Mouse (Mus musculus) T-helper 17 cell (primary cell): ENCODE results near the gene Coq10a.

Source experiments
- in situ Hi-C, 2 experiments: fragments of 300-600 bp; cut with MboI, MseI; formaldehyde crosslinking; loops; 1 replicate in 1 of 2; 2 replicates in 1 of 2; pipeline ENCODE4 v1.15.1; 2025; ENCODE audit warnings: high pct_unique_total_duplicates in 2 of 2

Coq10a gene

GRCm38 (mm10) chr10:128368402-128369217 is at the start of gene Coq10a:
Gene Coq10a (minus strand): TSS chr10:128368997.
- in situ Hi-C loops, result loop anchor here in 1 of 2 experiments (10.0 kb wide), 1 partner anchor 1966 kb away; no protein-coding TSS in a partner anchor

GRCm38 (mm10) chr10:128414848-128415247 is 46.1 kb upstream of the Coq10a start:
- in situ Hi-C loops, result no loop called here

DNA sequence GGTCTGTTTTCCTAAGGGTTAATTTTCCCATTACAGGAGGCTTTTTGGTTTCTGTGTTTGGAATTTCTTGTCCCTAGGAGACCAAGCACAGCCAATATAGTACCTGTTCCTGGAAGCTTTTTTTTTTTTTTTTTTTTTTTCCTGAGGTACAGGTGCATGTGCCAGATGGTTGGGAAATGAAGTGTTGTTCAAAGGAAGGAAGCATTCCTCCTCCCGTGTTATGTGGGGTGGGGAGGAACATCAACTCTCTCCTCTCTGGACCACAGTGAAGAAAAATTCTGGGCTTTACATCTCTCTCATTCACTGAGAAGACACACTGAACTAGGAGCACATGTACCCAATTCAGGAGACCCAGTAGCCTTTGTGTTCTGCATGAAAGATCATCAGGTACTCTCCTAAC is 44.3 kb upstream of the Coq10a start:
- in situ Hi-C loops, result no loop called here

DNA sequence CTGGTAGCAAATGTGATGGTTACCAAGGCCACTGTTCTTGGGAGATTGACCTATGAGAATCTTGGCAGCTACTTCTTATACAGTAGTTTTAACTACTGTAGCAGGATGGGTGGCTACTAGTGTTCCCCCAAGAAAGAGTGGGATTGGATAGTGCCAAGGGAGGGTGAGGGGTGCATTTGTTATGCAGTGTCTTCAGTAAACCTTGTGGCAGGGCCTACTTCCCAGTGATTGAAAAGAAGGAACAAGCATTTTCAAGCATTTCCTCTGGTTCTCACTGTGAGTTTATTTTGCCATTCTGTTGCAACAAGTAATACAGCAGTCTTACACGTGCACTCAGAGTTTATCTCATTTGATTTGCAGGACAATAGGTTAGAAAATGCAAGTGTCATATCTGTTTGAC is 43.8 kb upstream of the Coq10a start:
- in situ Hi-C loops, result no loop called here

GRCm38 (mm10) chr10:128412055-128412381 is 43.2 kb upstream of the Coq10a start:
- in situ Hi-C loops, result no loop called here

DNA sequence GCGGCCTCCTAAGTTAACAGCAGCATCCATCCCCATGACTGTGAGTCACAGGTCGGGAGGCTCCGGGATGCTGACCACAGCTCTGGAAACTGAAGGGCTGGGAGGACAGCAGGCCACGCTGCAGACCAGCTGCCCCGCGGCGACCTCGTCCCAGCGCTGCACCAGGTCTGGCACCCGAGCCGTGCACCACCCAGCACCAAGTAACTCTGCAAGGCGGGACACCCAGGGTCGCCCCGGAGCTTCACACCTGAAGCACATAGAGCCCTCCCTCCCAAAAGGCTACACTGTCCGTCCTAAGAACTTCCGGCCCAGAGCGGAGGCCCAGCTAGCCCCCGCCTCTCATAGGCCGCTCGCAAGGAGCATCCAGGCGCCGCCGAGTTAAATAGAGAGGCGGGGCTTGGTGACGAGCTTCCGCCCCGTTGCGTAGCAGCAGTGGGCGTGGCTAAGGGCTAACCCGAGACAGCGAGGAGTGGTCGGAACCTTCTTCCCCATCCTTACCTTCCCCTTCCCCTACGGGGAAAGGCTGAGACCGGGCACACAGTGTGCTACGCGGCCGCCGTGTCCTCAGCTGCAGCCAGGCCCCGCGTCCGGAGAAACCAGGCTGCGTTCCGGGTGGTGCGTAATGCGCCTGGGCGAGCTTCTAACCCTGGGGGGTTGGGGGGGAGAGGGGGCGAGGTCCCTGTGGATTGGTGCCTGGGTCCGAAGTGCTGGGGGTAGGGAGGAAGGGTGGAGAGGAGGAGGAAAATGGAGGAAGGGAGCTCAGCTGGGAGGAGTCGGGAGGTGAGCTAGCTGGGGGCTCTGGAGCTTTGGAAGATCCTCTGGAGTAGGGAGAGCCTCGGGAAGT is 42.6 kb upstream of the Coq10a start, which contains the start of the genes Nabp2 and Rnf41:
Nabp2 (minus strand) TSS at position 282 of the 844 bp plus-strand sequence.
Rnf41 (plus strand) TSS at position 447 of the 844 bp plus-strand sequence.
- in situ Hi-C loops, result no loop called here

DNA sequence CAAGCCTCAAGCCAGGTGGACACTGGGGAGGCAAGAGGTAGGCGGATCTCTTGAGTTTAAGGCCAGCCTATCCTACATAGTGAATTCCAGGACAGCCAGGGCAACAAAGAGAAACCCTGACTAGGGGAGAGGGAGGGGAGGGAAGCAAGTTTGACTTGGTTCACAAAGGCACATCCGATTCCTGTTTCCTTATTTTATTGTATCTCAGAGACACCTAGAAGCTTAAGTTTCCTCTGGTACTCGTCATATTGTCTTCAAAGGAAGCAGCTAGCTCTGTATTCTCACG is 41.7 kb upstream of the Coq10a start:
- in situ Hi-C loops, result no loop called here

DNA sequence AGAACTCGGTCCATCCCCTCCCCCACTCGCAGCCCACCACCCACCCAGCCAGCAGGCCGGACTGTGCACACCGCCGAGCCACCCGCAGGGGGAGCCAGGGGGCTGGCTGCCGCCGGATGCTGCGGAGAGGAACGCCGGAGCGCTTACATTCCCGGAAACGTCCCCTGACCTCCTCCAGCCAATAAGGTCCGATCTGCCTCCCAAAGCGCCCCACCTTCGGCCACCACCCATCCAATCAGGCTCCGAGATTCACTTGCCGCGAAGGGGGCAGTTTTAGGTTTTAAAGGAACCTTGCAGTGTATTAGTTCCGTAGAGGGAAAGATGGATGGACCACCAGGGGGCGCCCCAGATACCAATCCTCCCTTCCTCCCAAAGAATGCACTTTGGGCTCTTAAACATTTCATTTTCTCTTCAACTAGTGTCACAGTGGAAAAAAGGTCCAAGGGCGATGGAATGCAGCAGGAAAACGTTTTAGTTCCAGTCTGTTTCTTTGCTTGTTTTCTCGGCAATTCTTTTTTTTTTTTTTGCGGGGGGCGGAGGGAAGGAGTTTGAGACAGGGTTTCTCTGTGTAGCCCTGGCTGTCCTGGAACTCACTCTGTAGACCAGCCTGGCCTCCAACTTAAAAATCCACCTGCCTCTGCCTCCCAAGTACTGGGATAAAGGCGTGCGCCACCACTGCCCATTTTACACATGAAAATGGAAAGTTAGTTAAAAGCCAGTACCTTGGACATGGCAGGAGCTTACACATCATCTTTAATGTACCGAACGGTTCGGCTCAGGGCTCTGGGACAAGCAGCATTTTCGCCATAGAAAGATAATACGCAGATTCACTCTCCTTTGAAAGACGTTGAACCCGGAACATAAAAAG is 41.1 kb upstream of the Coq10a start:
- in situ Hi-C loops, result loop anchor here in 1 of 2 experiments (5.0 kb wide), 2 partner anchors 42 to 137 kb away; partner anchors contain the start of genes Rpl41 and Zc3h10

DNA sequence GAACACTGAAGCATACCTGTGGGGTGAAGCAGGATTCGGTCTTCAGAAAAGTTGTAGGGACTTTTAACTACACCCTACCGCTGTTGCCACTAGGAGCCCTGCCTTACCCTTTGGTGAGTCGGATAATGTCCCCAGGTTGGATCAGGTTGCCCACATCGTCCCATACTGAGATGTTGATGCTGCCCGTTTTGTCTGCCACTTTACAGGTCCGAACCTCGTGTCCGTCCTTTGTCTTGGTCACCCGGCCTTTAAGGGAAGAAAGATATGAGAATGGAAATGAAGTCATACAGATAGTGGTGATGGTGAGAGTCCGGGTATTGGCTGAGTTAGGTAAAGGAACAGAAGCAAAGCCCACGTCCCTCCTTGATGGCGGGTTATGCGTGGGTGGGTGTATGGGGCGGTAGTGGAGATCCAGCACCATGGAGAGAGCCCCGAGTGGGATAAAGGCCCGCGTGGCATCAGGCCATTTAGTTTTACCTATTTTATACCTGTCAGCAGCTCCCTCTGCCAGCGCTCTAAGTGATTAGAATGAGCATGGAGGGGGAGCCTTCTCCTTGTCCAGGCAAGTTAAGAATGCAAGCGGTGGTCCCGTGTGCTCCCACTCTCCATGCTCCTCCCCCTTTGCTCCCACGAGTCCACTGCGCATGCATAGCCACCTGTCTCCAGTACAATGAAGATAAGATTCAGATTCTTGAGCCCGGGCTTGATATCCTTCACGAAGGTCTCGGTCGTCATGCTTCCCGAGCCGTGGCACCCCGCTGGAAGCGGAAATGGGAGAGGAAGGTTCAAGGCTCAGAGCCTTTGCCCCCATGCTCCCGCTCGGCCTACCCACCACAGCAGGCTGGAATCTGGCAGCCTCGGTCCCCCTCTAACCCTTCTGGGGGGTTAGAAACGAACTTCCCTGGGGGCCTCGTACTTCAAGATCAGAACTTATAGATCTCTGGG is 40.1 kb upstream of the Coq10a start:
- in situ Hi-C loops, result loop anchor here in 1 of 2 experiments (5.0 kb wide), 2 partner anchors 43 to 138 kb away; partner anchors contain the start of genes Rpl41 and Zc3h10

GRCm38 (mm10) chr10:128403931-128404330 is 35.1 kb upstream of the Coq10a start:
- in situ Hi-C loops, result no loop called here

DNA sequence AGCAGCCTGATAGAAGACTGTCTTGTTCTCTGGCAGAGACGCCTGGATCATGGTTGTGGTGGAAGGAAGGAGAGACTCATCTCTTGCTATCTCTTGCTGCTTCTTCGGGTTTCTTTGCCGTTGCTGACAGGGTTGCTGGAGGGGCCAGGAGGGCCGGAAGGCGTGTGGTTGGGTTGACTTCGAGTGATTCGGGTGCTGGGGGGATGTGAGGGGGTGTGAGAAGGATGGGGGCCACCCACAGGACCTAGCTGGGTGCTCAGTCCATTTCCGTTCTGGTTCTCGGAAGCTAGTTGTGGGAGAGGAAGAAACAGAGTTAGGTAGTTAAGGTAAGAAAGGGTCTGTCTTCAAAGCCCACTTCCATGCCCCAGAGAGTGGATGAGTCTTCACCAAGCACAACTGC is 32.8 kb upstream of the Coq10a start:
- in situ Hi-C loops, result no loop called here

DNA sequence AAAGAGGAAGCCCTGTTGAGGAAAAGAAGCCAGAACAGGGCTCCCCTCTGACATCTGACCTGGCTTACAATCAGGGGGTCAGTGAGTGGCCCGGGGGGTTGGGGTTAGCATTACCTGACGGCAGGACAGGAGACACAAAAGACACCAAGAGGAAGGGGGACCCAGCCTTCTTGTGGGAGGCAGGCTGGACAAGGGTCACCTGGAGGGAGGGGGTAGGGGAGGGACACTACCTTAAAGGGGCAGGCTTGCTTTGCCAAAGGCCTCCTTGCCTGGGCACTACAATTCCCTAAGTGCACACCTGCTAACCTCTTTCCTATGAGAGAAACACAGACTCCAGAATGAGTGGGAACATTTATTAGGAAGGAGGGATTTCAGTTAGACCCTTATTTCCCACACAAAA is 32.3 kb upstream of the Coq10a start, which contains the start of gene Slc39a5:
Slc39a5 (minus strand) TSS at position 174 of the 400 bp plus-strand sequence.
- in situ Hi-C loops, result no loop called here

GRCm38 (mm10) chr10:128400338-128400737 is 31.5 kb upstream of the Coq10a start:
- in situ Hi-C loops, result no loop called here

- in situ Hi-C loops, result no loop called here
Observed at GRCm38 (mm10) chr10:128397466-128397865, 28.7 kb upstream of the Coq10a start.

- in situ Hi-C loops, result no loop called here
Observed at GRCm38 (mm10) chr10:128396716-128397264, 28.0 kb upstream of the Coq10a start.

- in situ Hi-C loops, result no loop called here
Observed at GRCm38 (mm10) chr10:128396017-128396673, 27.3 kb upstream of the Coq10a start.

- in situ Hi-C loops, result no loop called here
Observed at GRCm38 (mm10) chr10:128391850-128392249, 23.1 kb upstream of the Coq10a start.

- in situ Hi-C loops, result no loop called here
Observed at GRCm38 (mm10) chr10:128390366-128390765, 21.6 kb upstream of the Coq10a start.

GRCm38 (mm10) chr10:128389570-128389969 is 20.8 kb upstream of the Coq10a start:
- in situ Hi-C loops, result no loop called here
